Mouse (Mus musculus): Measurements from ENCODE around the gene Eif4a2. TPM values are rescaled to one million over a fixed set of nuclear protein-coding genes. Genes with fewer than 3 reads are reported as not detected.

The Eif4a2 gene
- polyA plus RNA-seq, 1 experiment from 2014 or later = 226 TPM

DNA sequence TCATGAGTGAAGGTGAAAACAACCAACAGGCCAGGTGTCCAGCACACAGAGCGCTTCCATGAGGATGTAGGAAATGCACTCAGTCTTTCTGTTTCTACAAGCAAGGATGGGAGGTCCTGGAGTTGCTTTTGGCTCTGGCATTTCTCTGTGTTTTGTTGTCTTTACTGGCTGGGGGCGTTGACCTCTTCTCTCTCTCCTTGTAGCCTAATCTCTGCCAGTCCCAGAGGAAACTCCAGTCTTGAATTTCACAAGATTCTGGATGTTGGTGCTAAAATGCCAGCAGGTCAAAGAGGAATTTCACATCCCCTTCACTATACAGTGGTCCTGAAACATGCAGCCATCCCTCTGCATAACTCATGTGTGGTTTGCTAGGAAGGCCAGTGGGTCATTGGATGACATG is 41.7 kb downstream of the Eif4a2 start:
- Histone ChIP-seq H3K27ac (ENCODE audit: low read depth, low read length) (no peak overlapping the region), H3K36me3 (ENCODE audit: control insufficient read depth, insufficient read depth, low read length) (no peaks in the 10 kb centered on the region), H3K9me3 (ENCODE audit: control insufficient read depth, low read length) (no peaks in the 10 kb centered on the region), H3K4me3 (ENCODE audit: low read length) (no peak overlapping the region), H3K4me2 (replicated peaks; ENCODE audit: low read depth, low read length) (no peak overlapping the region), H3K4me1 (ENCODE audit: control insufficient read depth, insufficient read depth, low read length) (no peaks in the 10 kb centered on the region), H3K27me3 (ENCODE audit: control insufficient read depth, insufficient read depth, low read length) (no peaks in the 10 kb centered on the region), H3K9ac (ENCODE audit: low read depth, low read length) (no peak overlapping the region)
- 49% methylated on average over 2 of the region's 2 CpGs for WGBS
- ATAC-seq (ENCODE audit: low FRiP score, low TSS enrichment) = no peak

DNA sequence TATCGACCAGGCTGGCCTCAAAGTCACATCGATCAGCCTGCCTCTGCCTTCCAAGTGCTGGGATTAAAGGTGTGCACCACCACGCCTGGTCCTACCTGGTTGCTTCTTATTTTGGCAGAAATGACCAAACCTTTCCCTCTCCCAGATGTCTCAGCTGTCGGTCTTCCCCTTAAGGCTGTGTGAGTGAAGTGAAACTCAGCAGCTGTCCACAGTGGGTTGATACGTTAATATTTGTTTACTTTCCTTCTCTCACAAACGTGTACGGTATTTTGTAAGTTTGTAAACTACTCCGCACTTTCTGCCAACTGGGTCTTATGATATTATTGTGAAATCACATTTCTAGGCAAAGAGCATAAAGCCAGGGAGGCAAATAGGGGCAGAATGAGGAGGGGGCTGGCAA is 42.2 kb downstream of the Eif4a2 start:
- 81% methylated on average over 8 of the region's 8 CpGs for WGBS
- Histone ChIP-seq H3K9me3 (ENCODE audit: control insufficient read depth, low read length) (no peaks in the 10 kb centered on the region), H3K27me3 (ENCODE audit: control insufficient read depth, insufficient read depth, low read length) (no peaks in the 10 kb centered on the region), H3K4me1 (ENCODE audit: control insufficient read depth, insufficient read depth, low read length) (no peaks in the 10 kb centered on the region), H3K36me3 (ENCODE audit: control insufficient read depth, insufficient read depth, low read length) (no peaks in the 10 kb centered on the region), H3K27ac (ENCODE audit: low read depth, low read length) (no peak overlapping the region), H3K4me3 (ENCODE audit: low read length) (no peak overlapping the region), H3K9ac (ENCODE audit: low read depth, low read length) (no peak overlapping the region), H3K4me2 (replicated peaks; ENCODE audit: low read depth, low read length) (no peak overlapping the region)
- ATAC-seq (ENCODE audit: low FRiP score, low TSS enrichment) = no peak

DNA sequence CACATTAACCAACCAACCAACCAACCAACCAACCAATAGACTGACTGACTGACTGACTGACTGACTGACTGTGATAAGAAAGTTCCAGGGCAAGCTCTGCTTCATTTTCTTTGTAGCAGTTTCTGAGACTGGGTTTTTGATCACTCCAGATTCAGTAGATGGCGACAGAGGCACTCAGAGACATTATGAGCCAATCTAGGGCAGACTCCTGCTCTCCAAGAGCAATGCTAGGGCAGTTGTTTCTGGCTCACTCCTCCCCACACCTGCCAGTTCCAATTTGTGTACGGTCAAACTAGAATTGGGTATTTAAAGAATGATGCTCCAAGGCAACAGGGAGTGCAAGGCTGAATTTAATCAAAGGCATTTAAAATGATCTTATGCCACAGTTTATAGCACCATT is 44.2 kb downstream of the Eif4a2 start:
- ATAC-seq (ENCODE audit: low FRiP score, low TSS enrichment) = no peak
- Histone ChIP-seq H3K27ac (ENCODE audit: low read depth, low read length) (no peak overlapping the region), H3K36me3 (ENCODE audit: control insufficient read depth, insufficient read depth, low read length) (no peaks in the 10 kb centered on the region), H3K9me3 (ENCODE audit: control insufficient read depth, low read length) (no peaks in the 10 kb centered on the region), H3K9ac (ENCODE audit: low read depth, low read length) (no peak overlapping the region), H3K4me3 (ENCODE audit: low read length) (no peak overlapping the region), H3K27me3 (ENCODE audit: control insufficient read depth, insufficient read depth, low read length) (no peaks in the 10 kb centered on the region), H3K4me1 (ENCODE audit: control insufficient read depth, insufficient read depth, low read length) (no peaks in the 10 kb centered on the region), H3K4me2 (replicated peaks; ENCODE audit: low read depth, low read length) (no peak overlapping the region)
- WGBS = 17% methylated on average over 2 of the region's 2 CpGs

DNA sequence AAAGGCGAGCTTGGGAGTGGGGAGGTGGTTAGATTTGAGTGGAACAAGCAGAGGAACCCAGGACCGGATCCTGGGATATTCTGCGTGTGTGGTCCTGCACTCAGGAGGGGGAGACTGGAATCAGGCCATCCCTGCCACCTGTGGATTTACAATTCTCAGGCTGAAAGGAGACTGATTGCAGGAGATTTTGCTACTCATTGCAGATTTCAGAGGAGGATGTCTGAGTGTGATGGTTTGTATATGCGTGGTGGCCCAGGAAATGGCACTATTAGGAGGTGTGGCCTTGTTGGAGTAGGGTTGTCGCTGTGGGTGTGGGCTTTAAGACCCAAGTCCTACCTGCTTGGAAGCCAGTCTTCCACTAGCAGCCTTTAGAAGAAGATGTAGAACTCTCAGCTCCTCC is 47.0 kb downstream of the Eif4a2 start:
- no peak overlapping the region for H3K4me2 ChIP-seq (replicated peaks; ENCODE audit: low read depth, low read length)
- H3K36me3 ChIP-seq (ENCODE audit: control insufficient read depth, insufficient read depth, low read length) = no peaks in the 10 kb centered on the region
- ATAC-seq (ENCODE audit: low FRiP score, low TSS enrichment) = no peak
- H3K9me3 ChIP-seq (ENCODE audit: control insufficient read depth, low read length) = no peaks in the 10 kb centered on the region
- H3K4me3 ChIP-seq (ENCODE audit: low read length) = no peak overlapping the region
- H3K27ac ChIP-seq (ENCODE audit: low read depth, low read length) = no peak overlapping the region
- H3K4me1 ChIP-seq (ENCODE audit: control insufficient read depth, insufficient read depth, low read length) = no peaks in the 10 kb centered on the region
- no peaks in the 10 kb centered on the region for H3K27me3 ChIP-seq (ENCODE audit: control insufficient read depth, insufficient read depth, low read length)
- WGBS = 72% methylated on average over 5 of the region's 5 CpGs
- no peak overlapping the region for H3K9ac ChIP-seq (ENCODE audit: low read depth, low read length)

DNA sequence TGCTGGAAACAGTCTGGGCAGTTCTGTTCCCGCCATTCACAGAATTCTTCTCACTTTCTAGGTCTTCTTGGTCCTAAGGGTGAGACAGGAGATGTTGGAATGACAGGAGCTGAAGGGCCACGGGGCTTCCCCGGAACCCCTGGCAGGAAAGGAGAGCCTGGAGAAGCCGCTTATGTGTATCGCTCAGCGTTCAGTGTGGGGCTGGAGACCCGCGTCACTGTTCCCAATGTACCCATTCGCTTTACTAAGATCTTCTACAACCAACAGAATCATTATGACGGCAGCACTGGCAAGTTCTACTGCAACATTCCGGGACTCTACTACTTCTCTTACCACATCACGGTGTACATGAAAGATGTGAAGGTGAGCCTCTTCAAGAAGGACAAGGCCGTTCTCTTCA is 49.8 kb downstream of the Eif4a2 start:
- Histone ChIP-seq H3K36me3 (ENCODE audit: control insufficient read depth, insufficient read depth, low read length) (no peaks in the 10 kb centered on the region), H3K4me3 (ENCODE audit: low read length) (no peak overlapping the region), H3K9me3 (ENCODE audit: control insufficient read depth, low read length) (no peaks in the 10 kb centered on the region), H3K27me3 (ENCODE audit: control insufficient read depth, insufficient read depth, low read length) (no peaks in the 10 kb centered on the region), H3K9ac (ENCODE audit: low read depth, low read length) (no peak overlapping the region), H3K27ac (ENCODE audit: low read depth, low read length) (no peak overlapping the region), H3K4me1 (ENCODE audit: control insufficient read depth, insufficient read depth, low read length) (no peaks in the 10 kb centered on the region), H3K4me2 (replicated peaks; ENCODE audit: low read depth, low read length) (no peak overlapping the region)
- ATAC-seq (ENCODE audit: low FRiP score, low TSS enrichment) = no peak
- 95% methylated on average over 13 of the region's 13 CpGs for WGBS

DNA sequence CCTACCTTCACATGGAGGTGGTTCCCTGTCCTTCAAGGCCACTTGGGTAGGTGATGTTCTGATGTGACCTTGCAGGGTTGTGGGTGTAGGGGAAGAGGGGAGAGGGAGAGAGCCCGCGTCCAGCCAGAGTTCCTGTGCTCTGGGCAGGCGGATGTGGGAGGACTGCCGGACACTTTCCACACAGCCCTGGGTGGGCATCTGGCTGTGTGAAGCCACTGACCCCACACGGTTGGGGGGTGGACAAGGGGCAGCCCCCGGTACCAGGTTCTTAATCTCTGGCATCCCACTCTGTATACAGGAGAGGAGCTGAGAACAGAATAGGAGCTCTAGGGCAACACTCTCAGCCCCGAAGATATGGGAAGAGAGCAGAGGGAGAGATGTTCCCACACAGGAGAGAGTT is 51.0 kb downstream of the Eif4a2 start:
- Histone ChIP-seq H3K27ac (ENCODE audit: low read depth, low read length) (no peak overlapping the region), H3K4me2 (replicated peaks; ENCODE audit: low read depth, low read length) (no peak overlapping the region), H3K36me3 (ENCODE audit: control insufficient read depth, insufficient read depth, low read length) (no peaks in the 10 kb centered on the region), H3K9me3 (ENCODE audit: control insufficient read depth, low read length) (no peaks in the 10 kb centered on the region), H3K4me3 (ENCODE audit: low read length) (no peak overlapping the region), H3K27me3 (ENCODE audit: control insufficient read depth, insufficient read depth, low read length) (no peaks in the 10 kb centered on the region), H3K4me1 (ENCODE audit: control insufficient read depth, insufficient read depth, low read length) (no peaks in the 10 kb centered on the region), H3K9ac (ENCODE audit: low read depth, low read length) (no peak overlapping the region)
- no peak for ATAC-seq (ENCODE audit: low FRiP score, low TSS enrichment)
- WGBS = 91% methylated on average over 7 of the region's 7 CpGs

DNA sequence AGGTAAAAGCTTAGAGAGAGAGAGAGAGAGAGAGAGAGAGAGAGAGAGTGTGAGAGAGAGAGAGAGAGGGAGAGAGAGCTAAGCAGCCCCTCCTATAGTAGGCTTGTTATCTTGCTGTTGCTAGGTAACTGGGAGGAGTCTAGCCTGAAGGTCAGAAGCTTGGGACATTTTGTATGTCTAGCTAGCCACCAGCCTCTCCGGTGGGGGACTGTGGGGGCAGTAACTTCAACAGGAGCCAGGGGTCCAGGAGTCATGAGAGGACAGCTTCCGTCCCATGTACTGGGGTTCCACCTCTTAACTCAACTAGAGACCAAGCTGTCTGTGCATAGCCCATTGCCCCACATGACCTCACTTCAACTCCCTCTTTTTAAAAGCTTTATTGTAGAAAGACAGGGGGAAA is 51.7 kb downstream of the Eif4a2 start:
- H3K4me1 ChIP-seq (ENCODE audit: control insufficient read depth, insufficient read depth, low read length) = no peaks in the 10 kb centered on the region
- no peak overlapping the region for H3K4me2 ChIP-seq (replicated peaks; ENCODE audit: low read depth, low read length)
- no peaks in the 10 kb centered on the region for H3K9me3 ChIP-seq (ENCODE audit: control insufficient read depth, low read length)
- 36% methylated on average over 2 of the region's 2 CpGs for WGBS
- no peak for ATAC-seq (ENCODE audit: low FRiP score, low TSS enrichment)
- H3K36me3 ChIP-seq (ENCODE audit: control insufficient read depth, insufficient read depth, low read length) = no peaks in the 10 kb centered on the region
- no peak overlapping the region for H3K9ac ChIP-seq (ENCODE audit: low read depth, low read length)
- H3K27ac ChIP-seq (ENCODE audit: low read depth, low read length) = no peak overlapping the region
- no peaks in the 10 kb centered on the region for H3K27me3 ChIP-seq (ENCODE audit: control insufficient read depth, insufficient read depth, low read length)
- H3K4me3 ChIP-seq (ENCODE audit: low read length) = no peak overlapping the region

DNA sequence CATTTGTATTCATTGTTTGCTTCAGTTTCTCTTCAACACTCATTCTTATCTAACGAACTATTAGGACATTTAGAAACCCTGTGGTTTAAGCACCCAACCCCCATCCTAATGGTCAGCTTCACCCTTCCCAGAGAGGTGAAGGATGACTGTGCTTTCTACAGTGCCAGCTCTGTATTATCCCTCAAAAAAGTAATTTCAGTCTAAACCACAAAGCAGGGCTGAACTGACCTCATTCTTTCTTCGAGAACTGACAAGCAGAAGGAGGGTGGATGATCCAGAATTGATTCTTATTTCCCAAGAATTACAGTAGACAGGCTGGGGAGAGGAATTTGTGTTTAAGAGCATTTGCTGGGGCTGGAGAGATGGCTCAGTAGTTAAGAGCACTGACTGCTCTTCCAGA is 52.5 kb downstream of the Eif4a2 start:
- H3K27ac ChIP-seq (ENCODE audit: low read depth, low read length) = no peak overlapping the region
- H3K4me1 ChIP-seq (ENCODE audit: control insufficient read depth, insufficient read depth, low read length) = no peaks in the 10 kb centered on the region
- no peak overlapping the region for H3K4me3 ChIP-seq (ENCODE audit: low read length)
- no peak overlapping the region for H3K9ac ChIP-seq (ENCODE audit: low read depth, low read length)
- no peaks in the 10 kb centered on the region for H3K27me3 ChIP-seq (ENCODE audit: control insufficient read depth, insufficient read depth, low read length)
- no peaks in the 10 kb centered on the region for H3K36me3 ChIP-seq (ENCODE audit: control insufficient read depth, insufficient read depth, low read length)
- WGBS = 66% methylated on average over 2 of the region's 2 CpGs
- H3K9me3 ChIP-seq (ENCODE audit: control insufficient read depth, low read length) = no peaks in the 10 kb centered on the region
- no peak overlapping the region for H3K4me2 ChIP-seq (replicated peaks; ENCODE audit: low read depth, low read length)
- no peak for ATAC-seq (ENCODE audit: low FRiP score, low TSS enrichment)

DNA sequence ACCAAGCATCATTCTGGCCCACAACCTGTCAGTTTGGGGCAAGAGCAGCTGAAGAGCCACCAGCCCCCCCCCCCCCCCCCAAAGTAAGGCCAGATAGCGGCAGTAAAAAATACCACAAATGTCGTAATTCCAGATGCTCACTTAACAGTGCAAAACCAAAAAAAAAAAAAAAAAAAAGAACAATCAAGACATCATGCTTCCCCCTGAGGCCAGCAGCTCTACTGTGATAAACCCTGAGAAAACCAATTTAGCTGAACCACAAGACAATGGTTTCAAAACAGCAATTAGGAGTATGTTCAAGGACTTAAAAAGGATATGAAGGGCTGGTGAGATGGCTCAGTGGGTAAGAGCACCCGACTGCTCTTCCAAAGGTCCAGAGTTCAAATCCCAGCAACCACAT is 54.9 kb downstream of the Eif4a2 start:
- Histone ChIP-seq H3K36me3 (ENCODE audit: control insufficient read depth, insufficient read depth, low read length) (no peaks in the 10 kb centered on the region), H3K9ac (ENCODE audit: low read depth, low read length) (no peak overlapping the region), H3K27ac (ENCODE audit: low read depth, low read length) (no peak overlapping the region)

More for the DNA sequence above, 54.9 kb downstream of the Eif4a2 start:
- no peaks in the 10 kb centered on the region for H3K9me3 ChIP-seq (ENCODE audit: control insufficient read depth, low read length)
- ATAC-seq (ENCODE audit: low FRiP score, low TSS enrichment) = no peak
- whole genome bisulfite sequencing = 78% methylated on average over 3 of the region's 3 CpGs
- H3K4me3 ChIP-seq (ENCODE audit: low read length) = no peak overlapping the region
- H3K4me2 ChIP-seq (replicated peaks; ENCODE audit: low read depth, low read length) = no peak overlapping the region
- H3K27me3 ChIP-seq (ENCODE audit: control insufficient read depth, insufficient read depth, low read length) = no peaks in the 10 kb centered on the region
- no peaks in the 10 kb centered on the region for H3K4me1 ChIP-seq (ENCODE audit: control insufficient read depth, insufficient read depth, low read length)
